Mouse (Mus musculus) cerebellum, postnatal 36 days (tissue): Measurements from ENCODE around the gene 6030452D12Rik.
A peak's percentile ranks its signal among the peaks of the same experiment; 100 is the strongest.

Experiments used
- DNase-seq, 2 experiments: peaks; one replicate each; pipeline ENCODE4 v3.0.0; 2021 to 2022; ENCODE audit warnings: mixed read lengths in 2 of 2

Gene 6030452D12Rik

DNA sequence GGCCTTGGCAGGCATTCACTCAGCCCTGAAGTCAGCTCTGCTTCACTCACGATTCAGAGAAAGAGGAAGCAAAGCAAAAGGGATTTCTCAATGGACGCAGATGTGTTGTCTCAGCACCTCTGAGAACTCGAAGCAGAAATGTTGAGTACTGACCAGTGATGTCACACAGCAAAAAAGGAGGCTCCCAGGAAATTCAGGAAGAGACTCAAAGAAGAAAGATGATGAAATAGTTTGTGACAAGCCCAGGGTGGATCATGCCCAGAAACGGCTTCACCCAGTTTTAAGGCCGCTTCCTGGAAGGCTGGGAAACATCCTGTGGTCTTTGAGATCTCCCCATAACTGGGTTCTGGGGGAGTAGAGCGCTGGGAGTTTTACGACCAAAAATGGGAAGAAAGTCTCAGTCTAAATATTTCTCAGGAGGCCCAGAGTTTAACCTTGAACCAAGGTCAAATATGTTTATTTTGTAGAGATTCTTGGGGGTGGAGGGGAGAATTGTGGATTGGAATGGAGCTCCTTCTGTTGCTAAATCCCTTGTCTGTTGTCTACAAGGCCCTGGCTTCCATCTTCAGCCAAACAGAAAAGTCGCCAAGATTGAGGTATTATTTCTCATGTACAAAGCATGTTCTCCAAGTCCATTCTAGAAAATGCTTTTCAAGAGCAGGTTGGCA is at the start of gene 6030452D12Rik:
TSS of gene 6030452D12Rik (plus strand) at position 505 of the 668 bp plus-strand sequence.
- DNase-seq = no peak

DNA sequence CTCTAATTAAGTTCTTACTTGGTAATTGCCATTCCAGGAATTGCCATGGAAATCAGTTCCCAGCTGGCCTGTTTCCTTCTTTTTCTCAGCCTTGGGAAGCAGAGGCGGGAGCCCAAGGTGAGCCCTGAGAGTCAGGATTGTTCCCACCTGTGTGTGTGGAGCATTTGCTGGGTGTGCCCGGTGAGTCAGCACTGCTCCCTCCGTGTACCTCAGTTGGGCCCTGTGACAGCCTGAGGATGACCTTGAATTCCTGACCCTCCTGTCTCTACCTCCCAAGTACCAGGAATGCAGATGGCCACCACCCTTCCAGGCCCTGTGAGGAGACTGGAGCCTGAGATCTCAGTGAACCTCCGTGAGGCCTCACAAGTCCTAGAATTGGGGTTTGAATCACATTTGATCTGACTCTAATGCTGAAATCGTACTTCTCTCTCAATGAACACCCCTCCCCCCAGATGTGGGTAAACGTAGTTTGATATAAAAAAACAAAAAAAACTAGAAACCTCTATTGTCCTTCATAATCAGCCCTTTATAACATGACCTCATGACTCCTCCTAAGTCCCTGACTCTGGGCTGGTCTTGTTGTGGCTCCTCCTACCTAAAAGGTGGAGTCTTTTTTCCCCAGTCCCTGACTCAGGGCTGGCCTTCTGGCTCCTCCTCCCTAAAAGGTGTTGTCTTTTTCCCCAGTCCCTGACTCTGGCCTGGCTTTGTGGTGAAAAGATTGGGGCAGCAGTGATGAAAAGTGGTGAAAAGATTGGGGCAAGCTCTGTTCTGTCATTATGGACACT is 48.8 kb upstream of the 6030452D12Rik start:
- DNase-seq = no peak

DNA sequence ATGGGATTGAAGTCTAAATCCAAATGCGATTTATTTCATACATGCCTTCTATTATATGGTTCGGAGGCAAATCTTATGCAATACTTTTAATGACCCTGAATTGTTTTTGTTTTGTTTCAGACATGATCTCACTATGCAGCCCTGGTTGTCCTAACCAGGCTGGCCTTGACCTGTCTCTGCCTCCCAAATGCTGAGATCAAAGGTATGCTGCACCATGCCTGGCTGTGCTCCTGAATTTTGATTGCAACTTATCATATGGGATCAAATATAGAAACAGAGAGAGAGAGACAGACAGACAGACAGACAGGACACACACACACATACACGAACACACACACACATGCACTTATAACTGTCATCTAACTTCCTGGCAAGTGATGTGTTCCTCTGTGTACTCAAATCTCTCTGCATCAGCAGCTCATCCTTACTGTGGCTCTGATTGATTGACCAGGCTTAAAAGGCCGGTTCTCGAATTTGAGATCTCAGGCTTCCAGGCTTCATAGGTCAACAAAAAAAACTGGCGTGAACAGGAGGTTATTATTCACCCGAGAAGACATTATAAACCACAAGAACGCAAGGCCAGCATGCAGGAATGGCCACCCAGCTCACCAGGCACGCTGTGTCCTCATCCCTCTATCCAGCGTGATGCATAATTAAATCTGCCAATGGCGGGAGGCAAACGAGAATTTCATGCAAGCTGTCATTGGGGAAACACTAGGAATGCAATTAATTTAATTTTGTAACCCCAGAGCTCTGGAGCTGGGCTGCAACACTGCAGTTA is 47.4 kb upstream of the 6030452D12Rik start:
- DNase-seq = no peak

DNA sequence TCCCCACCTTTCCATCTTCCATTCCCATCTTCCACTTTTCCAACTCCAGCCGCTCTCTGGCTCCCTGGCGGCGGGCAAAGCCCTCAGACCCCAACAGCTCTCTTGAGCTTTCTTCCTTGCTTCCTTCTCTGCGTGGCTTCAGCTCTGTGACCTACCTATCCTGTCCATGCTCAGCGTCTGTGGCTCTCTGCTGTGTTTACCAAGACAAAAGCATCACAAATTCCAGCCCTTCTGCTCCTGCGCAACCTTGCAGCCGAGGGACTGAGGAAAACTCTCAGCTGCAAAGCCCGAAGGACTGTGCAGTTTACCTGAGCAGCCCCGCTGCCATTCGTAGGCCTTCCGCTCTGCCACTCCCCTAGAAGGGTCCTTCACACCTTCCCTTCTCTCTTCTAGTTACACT is 46.3 kb upstream of the 6030452D12Rik start:
- no peak for DNase-seq

DNA sequence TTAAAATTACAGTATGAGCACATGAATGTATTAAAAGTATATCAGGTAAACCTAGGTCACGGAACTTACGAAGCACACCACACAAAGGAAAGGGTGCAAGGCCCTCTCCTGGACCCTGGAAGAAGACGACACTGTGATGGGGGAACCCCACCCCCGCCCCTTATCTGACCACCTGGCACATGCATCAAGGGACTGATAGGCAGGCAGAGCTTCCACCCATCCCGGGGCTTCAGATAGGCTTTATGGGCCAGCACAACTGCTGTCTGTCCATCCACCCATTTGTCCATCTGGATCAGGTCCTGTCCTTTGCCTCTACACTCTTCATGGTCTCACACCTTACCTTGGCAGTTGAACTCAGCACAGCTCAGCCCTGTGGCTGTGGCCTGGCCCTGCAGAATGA is 38.2 kb upstream of the 6030452D12Rik start:
- DNase-seq = no peak

DNA sequence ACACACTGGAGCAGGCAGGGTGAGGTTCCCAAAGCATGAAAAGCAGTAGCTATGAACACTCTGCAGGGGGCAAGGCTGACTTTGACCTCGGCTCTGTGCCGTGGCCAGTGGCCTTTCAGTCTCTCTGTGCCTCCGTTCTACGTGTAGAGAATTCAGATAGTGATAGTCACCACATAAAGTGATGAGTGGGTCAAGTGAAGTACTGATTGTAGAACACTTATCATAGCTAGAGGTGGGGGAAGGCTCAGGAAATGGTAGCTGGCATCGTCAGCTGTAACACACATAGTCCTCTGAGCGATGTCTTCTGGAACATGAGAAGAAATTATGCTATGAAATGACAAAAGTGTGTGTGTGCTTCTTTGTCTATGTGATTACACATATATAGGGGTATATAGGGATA is 36.5 kb upstream of the 6030452D12Rik start:
- DNase-seq = no peak

DNA sequence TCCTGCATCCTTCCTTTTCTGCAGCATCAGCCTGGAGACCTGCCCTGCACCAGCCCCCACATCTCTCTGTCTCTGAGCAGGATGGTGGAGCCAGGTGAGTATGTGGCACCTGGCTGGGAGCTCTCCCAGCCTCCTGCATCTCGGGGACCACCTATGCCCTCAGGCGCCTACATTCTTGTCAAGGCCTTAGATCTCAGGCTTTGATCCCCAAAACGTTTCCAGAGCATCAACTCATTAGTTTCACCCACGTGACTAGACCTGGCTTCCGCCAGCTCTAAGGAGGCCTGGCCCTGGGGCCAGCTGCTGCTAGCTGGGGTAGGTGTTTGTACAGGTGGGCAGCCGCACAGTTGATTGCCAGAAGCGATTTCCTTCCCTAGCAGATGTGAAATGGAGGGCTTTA is 30.8 kb upstream of the 6030452D12Rik start:
- DNase-seq = no peak

DNA sequence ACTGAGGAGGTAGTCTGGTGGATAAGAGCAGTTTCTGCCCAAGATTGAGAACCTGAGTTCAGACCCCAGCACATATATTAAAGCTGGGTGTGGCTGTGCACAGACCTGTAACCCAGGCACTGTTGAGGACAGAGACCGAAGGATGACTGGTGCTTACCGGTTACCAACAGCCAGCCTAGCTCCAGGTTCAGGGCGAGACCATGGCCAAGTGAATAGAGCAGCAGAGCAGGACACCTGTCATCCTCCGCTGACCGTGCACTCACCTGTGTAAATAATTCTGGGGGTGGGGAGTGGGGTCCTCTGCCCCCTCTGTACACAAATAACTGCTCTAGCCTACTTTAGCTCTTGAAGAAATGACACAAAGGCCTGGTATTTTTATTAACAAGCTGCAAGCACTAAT is 26.3 kb upstream of the 6030452D12Rik start:
- no peak for DNase-seq

DNA sequence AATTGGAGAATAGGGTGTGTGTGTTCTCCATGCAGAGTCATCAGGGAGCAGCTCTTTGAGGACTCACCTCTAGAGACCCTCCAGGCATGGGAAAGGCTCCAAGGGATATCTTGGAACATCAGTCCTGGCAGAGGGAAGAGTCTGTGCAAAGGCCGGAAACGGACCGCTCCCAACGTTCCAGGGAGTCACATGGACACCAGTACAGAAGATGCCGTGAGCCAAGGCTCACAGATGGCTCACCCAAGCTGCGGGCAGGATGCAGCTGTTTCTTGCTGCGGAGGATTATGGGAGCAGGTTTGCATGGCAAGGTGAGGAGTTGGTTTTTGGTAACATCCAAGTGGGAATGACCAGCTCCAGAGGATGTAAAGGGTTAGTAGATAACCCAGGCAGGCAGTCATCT is 3.9 kb downstream of the 6030452D12Rik start:
- no peak for DNase-seq

DNA sequence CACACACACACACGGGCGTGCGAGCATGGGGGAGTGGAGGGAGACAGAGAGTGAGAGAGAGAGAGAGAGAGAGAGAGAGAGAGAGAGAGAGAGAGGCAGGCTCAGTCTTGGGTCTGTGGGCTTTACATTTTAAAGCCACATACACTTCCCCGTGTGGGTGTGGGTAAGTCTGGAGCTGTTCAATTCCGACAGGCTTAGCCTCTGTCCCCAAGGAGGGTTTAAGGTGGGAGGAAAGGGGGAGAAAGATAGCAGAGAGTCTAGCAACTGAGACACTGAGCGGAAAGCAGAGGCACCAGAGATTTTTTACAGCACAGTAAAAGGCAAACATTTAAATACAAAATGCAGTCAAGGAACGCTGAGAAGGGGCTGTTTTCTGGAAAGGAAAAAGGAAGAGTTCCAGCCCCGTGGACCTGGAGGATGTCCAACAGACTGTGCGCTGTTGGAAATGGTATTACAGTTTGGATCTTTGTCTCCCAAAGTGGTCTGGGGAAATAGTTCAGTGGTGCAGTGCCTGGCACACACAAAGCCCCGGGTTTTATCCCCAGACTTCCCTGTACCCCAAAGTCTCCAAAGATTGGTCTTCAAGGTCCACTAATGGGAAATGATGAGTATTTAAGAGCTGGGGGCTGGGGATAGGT is 5.1 kb downstream of the 6030452D12Rik start:
- no peak for DNase-seq

DNA sequence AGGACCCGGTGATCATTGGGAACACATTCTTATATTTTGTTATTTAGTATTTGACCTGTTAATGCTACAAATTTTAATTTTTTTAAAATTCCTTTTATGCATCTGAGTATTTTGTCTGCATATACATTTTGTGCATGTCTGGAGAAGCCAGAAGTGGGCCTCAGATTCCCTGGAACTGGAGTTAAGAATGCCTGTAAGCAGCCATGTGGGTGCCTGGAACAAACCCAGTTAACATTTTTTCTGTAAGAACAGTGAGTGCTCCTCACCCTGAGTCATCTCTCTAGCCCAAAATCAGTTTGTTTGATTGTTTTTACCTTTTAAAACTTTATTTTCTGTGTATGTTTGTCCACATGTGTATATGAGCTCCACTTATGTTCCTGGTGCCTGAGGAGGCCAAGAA is 5.8 kb downstream of the 6030452D12Rik start:
- no peak for DNase-seq

DNA sequence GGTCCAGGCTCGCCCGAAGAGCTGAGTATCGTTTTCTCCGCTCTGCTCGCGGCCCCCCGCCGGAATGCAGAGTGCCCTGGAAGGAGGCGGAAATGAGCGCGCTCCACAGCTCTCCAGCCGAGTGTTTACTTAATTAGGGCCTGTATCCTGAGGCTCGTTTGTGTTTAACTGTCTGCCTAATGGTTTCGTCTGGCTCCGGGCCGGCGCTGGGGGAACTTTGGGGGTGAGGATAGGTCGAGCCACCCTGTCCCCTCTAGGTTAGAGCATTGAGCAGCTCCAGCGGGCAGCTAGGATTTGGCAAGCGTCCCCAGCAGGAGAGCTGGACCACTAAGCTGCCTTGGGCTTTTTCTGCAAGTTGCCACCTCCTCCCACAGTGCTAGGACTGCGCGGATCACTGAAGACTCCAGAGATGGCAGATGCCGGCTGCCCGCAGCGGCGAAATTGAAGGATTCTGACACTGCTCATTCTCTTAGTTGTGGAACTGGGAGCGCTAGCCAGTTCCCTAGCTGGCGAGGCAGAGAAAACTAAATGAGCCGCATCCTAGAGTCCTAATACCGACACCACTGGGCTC is 7.5 kb downstream of the 6030452D12Rik start:
- DNase-seq = peak in 1 of 2 experiments; percentile 18

DNA sequence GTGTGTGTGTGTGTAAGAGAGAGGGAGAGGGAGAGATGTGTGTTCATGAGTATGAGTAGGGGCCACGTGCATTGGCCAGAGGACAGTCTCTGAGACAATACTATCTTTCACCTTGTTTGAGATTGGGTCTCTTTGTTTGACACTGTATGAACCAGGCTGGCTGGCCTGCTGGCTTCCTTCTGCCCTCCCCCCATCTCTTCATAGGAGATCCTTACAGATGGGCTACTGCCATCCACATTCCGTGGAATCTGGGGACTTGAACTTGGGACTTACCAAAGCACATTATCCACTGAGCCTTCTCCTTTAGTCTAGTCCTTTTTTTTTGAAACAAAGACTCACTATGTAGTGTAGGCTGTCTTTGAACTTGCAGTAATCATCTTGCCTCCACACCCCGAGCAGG is 8.1 kb downstream of the 6030452D12Rik start:
- no peak for DNase-seq

DNA sequence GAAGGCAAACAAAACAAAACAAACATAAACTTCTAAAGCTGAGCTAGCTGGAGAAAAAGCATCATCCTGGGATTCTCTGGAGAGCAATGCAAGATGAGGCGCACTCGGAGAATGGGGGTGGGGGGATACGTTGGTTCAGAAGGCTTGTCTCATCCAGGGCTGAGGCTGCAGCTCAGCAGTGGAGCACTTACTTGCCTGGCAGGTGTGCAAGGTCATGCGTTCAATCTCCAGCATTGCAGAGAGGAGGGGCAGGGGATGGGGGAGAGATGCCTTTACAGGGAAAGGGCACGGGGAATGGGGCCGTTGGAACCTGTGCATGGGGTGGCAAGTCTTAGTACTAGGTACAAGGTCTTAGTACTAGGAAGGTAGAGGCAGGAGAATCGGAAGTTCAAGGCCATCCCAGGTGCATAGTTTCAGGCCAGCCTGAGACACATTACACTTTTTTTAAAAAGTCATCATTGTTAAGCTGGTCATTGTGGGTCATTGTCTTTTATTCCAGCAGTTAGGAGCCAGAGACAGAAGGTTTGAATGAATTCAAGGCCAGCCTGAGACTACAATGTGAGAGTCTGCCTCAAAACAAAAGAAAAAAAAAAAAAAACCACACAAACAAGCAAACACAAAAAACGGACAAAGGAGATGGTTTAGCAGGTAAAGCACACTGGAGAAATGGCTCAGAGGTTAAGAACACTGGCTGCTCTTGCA is 8.9 kb downstream of the 6030452D12Rik start:
- DNase-seq = no peak

DNA sequence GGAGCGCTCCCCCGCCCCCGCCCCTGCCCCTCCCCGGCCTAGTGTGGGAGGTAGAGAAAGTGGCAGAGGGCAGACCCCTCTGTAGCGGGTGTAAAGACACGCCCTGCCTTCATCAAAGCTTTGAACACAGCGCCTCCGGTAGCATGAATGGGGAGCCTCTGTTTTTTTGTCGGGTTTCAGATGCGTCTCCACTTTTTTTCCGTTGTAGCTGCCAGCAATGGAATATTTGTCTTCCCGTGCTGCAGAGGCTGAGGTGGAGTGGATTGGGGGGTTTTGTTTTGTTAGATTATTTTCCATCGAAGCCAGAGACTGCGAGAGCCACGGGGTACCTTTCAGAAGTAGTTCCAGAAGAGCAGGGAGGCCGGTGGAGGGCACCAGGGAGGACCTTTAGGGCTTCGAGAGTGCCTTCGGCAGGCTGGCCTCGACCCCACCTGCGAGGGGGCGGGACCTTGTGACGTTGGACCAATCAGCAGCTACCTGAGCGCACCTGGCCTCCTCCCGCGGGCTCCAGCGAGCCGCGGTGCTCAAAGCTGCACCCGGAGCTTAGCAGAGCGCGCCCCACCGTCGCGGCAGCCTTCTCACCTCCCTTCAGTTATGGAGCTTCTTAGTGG is 10.1 kb downstream of the 6030452D12Rik start, which contains the start of gene Cdh3:
TSS of gene Cdh3 (plus strand) at position 527 of the 611 bp plus-strand sequence.
- DNase-seq = peak in 1 of 2 experiments; percentile 31

DNA sequence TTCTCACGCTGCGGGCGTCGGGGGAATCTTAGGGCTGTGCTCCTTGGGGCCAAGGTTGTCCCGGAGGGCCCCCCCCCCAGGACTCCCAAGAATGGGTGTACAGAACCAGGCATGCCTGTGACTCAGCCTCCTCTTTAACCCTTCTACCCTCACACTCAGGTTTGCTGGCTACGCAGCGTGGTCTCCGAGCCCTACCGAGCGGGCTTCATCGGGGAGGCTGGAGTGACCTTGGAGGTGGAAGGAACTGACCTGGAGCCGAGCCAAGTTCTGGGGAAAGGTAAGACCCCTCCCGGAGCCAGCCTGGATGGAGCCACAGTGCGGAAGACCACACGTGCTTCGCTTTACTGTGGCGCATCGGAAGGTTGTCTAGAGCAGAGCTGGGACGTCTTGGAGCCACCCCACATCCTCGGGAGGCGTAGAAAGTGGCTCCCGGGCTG is 10.8 kb downstream of the 6030452D12Rik start:
- DNase-seq = no peak

DNA sequence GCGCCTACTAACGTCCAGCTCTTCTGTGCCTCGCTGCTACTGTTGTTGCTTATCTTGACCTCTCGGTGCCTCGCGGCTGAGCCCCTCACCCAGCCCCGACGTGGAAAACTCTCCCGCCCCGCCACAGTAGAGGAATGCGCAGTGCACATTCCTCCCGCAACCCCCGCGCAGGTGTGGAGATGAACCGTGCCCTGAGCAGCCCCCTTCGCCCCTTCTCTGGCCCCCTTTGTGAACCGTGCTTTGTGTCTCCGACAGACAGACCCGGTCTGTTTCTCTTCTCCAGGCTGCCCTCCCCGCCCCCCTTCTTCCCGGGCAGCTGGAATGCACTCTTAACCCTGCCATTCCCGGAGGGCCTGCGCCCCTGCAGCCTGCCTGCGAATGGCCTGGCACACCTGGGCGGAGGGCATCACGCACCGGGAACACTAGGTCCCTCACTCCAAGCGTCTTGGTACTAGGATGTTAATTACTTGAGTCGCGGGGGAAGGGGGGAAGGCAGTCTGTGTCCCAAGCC is 11.3 kb downstream of the 6030452D12Rik start:
- no peak for DNase-seq

DNA sequence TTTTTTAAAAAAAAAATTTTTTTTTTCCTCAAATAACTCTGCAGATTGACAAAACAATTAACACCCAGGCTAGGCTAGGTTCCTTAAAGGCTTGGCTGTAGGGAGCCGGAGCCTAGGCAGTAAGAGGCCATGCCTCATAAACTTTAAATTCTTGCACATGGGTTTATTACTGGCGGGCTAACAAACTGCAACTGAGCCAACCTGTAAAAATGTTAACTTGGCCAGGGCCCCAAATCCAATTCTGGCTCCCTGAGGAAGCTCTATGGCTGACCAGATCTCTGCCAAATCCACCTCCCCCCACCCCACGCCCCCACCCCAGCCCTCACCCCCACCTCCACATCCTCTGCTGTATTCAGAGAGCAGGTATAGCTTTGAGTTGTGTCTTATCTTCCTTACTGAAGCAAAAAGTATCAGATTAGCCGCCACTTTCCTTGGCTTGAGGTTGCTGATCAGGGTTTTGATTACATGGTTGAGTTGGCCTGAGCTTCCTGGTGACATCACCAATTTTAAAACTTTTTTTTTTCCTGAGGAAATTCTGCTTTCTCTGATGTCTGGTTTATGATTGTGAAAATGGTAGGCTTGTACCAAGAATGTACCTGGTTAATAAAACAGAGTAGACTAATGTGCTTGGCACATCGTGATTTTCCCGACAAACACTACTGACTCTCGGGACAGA is 12.3 kb downstream of the 6030452D12Rik start:
- no peak for DNase-seq

DNA sequence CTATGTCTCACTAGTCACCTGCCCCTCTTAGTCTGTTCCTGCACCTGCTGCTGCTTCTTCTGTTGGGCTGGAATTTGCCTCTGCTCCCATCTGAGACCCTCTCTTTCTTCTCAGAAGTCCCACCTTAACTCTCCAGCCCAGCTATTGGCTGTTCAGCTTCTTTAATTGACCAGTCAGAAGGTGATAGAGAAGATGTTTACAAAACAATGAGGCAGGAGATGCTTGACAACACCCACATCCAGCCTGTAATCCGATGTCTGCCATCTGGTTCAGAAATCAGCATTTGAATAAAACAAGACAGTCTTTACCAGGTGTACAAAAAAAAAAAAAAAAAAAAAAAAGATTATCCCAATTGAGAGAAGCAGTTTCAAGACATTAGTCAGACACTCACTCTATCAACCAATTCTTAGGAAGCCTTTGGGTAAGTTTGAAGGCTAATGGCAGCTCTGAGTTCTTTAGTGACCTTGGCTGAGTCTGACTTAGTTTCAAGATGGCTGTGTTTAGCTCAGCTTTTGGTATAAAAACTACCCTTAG is 15.7 kb downstream of the 6030452D12Rik start:
- no peak for DNase-seq

DNA sequence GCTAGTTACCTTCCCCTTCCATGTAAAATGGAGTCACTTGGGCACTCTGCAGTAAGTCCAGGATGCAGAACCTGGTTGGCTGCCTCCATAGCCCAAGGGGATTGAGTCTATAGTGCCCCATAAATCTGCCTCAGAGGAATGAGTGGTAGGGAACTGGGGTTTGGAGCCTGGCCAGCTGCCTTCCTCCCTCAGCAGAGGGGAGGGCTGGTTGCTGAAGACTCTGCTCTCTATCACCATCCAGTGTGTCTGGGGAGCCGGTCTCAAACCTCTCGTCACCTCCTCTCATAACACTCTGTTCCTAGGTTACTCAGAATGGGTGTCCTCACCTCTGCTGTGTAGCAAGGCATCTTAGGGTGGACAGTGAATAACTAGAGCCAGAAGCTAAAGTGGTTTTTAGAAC is 16.3 kb downstream of the 6030452D12Rik start:
- no peak for DNase-seq
